Mouse (Mus musculus): ENCODE results near the gene Lmna. TPM values are rescaled to one million over a fixed set of nuclear protein-coding genes. Genes with fewer than 3 reads are reported as not detected.
A peak's percentile ranks its signal among the peaks of the same experiment; 100 is the strongest.

Gene Lmna
- polyA plus RNA-seq, 1 experiment from 2014 or later = 121 TPM

DNA sequence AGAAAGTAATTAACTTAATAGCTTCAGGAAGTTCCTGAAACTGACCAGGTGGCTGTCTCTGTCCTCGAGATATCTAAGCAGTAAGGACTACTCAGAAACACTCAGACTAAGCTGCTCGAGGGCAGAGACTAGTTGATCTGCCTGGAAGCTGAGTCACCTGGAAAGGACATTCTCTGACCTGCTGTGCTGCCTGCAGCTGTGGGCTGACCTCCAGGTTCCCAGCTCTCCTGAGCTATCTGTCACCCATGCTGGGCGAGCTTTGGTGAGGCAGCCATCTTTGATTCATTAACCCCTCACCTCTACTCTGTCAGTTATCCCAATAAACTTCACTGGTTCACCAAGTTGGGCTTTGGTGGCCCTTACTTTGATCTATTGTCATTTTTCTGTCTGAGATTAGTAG, 30.6 kb downstream of the Lmna start:
- no peak overlapping the region for H3K9ac ChIP-seq
- H3K27ac ChIP-seq = no peak overlapping the region
- no peak overlapping the region for H3K4me3 ChIP-seq
- H3K4me1 ChIP-seq = no peaks in the 10 kb centered on the region
- H3K36me3 ChIP-seq = peaks cover 9% of the 10 kb centered on the region
- no peak overlapping the region for H3K4me2 ChIP-seq
- 38% methylated on average over 3 of the region's 3 CpGs for WGBS
- H3K27me3 ChIP-seq = peaks cover 10% of the 10 kb centered on the region; the same call in 1 of the 2 replicates
- no peaks in the 10 kb centered on the region for H3K9me3 ChIP-seq
- no peak for ATAC-seq (ENCODE audit: borderline replicate concordance, extremely low read depth, low FRiP score, low TSS enrichment)

DNA sequence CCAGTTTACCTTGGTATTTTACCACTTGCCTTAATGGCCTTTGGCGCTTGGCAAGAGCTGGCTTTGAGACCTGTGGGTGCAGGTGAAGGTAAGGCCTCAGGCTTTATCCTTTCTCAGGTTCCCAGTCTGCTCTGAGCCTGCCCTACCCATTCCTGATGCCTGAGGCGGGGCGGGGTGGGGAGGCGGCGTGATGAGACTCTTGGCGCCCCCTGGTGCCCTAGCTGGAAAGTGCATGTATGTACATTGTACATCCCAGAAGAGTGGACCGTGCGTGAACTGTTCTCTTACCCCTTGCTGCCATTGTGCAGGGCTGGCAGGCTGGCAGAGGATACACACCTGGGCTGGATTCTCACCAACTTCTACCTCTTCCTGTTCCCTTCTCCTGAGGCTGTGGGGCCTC, 32.0 kb downstream of the Lmna start:
- peaks cover under 1% of the 10 kb centered on the region; the same call in 1 of the 2 replicates for H3K27me3 ChIP-seq
- H3K36me3 ChIP-seq = peaks cover 4% of the 10 kb centered on the region
- ATAC-seq (ENCODE audit: borderline replicate concordance, extremely low read depth, low FRiP score, low TSS enrichment) = peak; percentile 69
- H3K27ac ChIP-seq = no peak overlapping the region
- H3K9me3 ChIP-seq = no peaks in the 10 kb centered on the region
- WGBS = 1% methylated on average over 8 of the region's 8 CpGs
- no peaks in the 10 kb centered on the region for H3K4me1 ChIP-seq
- no peak overlapping the region for H3K9ac ChIP-seq
- no peak overlapping the region for H3K4me2 ChIP-seq
- no peak overlapping the region for H3K4me3 ChIP-seq

DNA sequence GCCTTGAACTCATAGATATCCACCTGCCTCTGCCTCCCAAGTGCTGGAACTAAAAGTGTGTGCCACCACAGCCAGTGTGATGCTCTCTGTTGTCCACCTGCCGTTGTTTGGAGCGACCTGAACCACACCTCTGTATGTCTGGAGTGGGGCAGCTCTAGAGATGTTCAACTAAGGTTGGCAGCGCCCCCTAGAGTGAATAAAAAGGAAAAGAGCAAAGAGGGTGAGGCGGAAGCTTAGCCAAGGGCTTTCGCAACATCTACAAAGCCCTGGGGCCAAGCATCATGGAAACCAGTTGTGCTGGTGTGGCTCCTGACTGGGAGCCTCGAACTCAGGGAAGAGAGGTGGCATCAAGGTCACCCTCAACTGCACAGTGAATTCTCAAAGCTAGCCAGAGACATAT, 33.4 kb downstream of the Lmna start:
- Histone ChIP-seq H3K4me2 (no peak overlapping the region), H3K4me3 (no peak overlapping the region), H3K27ac (no peak overlapping the region), H3K36me3 (no peaks in the 10 kb centered on the region), H3K9me3 (no peaks in the 10 kb centered on the region), H3K9ac (no peak overlapping the region), H3K4me1 (no peaks in the 10 kb centered on the region), H3K27me3 (no peaks in the 10 kb centered on the region)
- no peak for ATAC-seq (ENCODE audit: borderline replicate concordance, extremely low read depth, low FRiP score, low TSS enrichment)
- 65% methylated on average over 6 of the region's 6 CpGs for WGBS

- H3K9ac ChIP-seq = no peak overlapping the region
- H3K9me3 ChIP-seq = no peaks in the 10 kb centered on the region
- ATAC-seq (ENCODE audit: borderline replicate concordance, extremely low read depth, low FRiP score, low TSS enrichment) = no peak
- H3K27me3 ChIP-seq = no peaks in the 10 kb centered on the region
- no peak overlapping the region for H3K4me3 ChIP-seq
- 72% methylated on average over 1 of the region's 1 CpGs for WGBS
- no peak overlapping the region for H3K27ac ChIP-seq
- no peaks in the 10 kb centered on the region for H3K4me1 ChIP-seq
- no peaks in the 10 kb centered on the region for H3K36me3 ChIP-seq
- no peak overlapping the region for H3K4me2 ChIP-seq
These were observed 36.2 kb downstream of the Lmna start for GRCm38 (mm10) chr3:88473571-88473970.

DNA sequence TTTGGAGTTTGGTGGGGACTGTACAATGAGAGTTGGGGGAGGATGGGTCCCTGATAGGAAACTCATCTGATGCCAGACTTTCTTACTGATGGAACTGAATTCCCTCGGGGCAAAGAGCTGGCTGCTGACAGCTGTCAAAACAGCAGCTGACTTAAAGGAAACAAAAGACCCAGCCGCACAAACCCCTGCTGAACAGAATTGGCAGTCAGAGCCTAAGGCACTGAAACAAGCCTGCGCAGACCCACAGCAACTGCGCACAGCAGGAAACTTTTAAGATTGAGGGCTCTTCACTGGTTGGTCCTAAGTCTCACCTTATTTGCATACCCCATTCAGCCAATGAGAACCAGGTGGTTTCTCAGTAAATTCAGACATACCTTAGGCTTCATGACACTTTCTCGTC, 36.7 kb downstream of the Lmna start:
- Histone ChIP-seq H3K9ac (no peak overlapping the region), H3K36me3 (no peaks in the 10 kb centered on the region), H3K9me3 (no peaks in the 10 kb centered on the region), H3K4me2 (no peak overlapping the region), H3K4me1 (no peaks in the 10 kb centered on the region), H3K27ac (no peak overlapping the region), H3K4me3 (no peak overlapping the region), H3K27me3 (no peaks in the 10 kb centered on the region)
- ATAC-seq (ENCODE audit: borderline replicate concordance, extremely low read depth, low FRiP score, low TSS enrichment) = peak; percentile 44; the same call in 1 of the 2 replicates
- WGBS = 36% methylated on average over 5 of the region's 5 CpGs

GRCm38 (mm10) chr3:88470943-88471479, 38.7 kb downstream of the Lmna start:
- WGBS = 39% methylated on average over 10 of the region's 10 CpGs
- no peak; the same call in 1 of the 2 replicates for ATAC-seq (ENCODE audit: borderline replicate concordance, extremely low read depth, low FRiP score, low TSS enrichment)

DNA sequence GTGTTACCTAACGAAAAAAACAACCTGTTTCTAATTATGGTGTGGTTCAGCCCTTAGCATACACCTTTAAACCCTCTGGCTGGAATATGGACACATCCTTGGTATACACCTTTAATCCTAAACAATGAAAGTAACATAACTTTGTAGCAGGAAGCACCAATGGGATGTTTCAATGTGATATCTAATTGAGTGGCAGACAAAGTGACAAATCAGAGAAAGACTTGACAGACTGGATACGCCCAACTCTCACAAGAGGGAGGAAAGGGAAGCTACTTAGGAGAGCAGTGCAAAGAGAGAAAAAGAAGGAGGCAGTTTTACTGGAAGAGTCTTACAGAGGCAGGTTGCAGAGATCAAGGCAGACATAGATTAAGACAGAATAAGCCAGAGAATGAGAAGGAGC, 40.3 kb downstream of the Lmna start:
- Histone ChIP-seq H3K4me3 (no peak overlapping the region), H3K9ac (no peak overlapping the region), H3K4me2 (no peak overlapping the region), H3K27me3 (no peaks in the 10 kb centered on the region), H3K36me3 (no peaks in the 10 kb centered on the region), H3K27ac (no peak overlapping the region), H3K4me1 (no peaks in the 10 kb centered on the region), H3K9me3 (no peaks in the 10 kb centered on the region)
- 77% methylated on average over 2 of the region's 2 CpGs for WGBS
- no peak for ATAC-seq (ENCODE audit: borderline replicate concordance, extremely low read depth, low FRiP score, low TSS enrichment)

More at GRCm38 (mm10) chr3:88470943-88471479, 38.7 kb downstream of the Lmna start:
- no peaks in the 10 kb centered on the region for H3K27me3 ChIP-seq
- H3K36me3 ChIP-seq = no peaks in the 10 kb centered on the region
- H3K9me3 ChIP-seq = no peaks in the 10 kb centered on the region
- H3K27ac ChIP-seq = no peak overlapping the region
- H3K4me2 ChIP-seq = no peak overlapping the region
- H3K9ac ChIP-seq = no peak overlapping the region
- no peak overlapping the region for H3K4me3 ChIP-seq
- H3K4me1 ChIP-seq = no peaks in the 10 kb centered on the region

GRCm38 (mm10) chr3:88467116-88467824, 42.5 kb downstream of the Lmna start:
- Histone ChIP-seq H3K27me3 (no peaks in the 10 kb centered on the region), H3K9ac (no peak overlapping the region), H3K36me3 (no peaks in the 10 kb centered on the region), H3K4me1 (no peaks in the 10 kb centered on the region), H3K4me2 (no peak overlapping the region), H3K27ac (no peak overlapping the region), H3K4me3 (no peak overlapping the region), H3K9me3 (no peaks in the 10 kb centered on the region)
- ATAC-seq (ENCODE audit: borderline replicate concordance, extremely low read depth, low FRiP score, low TSS enrichment) = peak; percentile 79
- WGBS = 30% methylated on average over 16 of the region's 16 CpGs

DNA sequence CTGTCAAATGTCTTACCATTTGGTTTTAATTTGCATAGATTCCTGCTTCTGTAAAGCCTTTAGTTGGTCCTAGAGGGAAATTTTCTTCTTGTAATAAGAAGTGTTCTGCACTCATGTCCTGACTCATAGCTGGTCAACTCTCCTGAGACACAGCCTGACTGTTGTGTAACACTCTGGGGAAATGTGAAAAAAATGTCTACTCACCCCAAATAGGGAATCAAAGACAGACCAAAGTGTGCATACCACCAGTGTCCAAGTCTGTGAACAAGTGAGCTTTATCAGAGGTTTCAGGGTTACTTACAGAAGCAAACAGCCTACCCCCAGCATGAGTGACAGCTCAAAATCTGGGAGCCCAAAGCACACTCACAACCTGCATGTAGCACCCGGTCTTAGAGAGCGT, 44.6 kb downstream of the Lmna start:
- no peak overlapping the region for H3K4me2 ChIP-seq
- no peaks in the 10 kb centered on the region for H3K9me3 ChIP-seq
- 70% methylated on average over 2 of the region's 2 CpGs for WGBS
- no peak overlapping the region for H3K27ac ChIP-seq
- no peak overlapping the region for H3K4me3 ChIP-seq
- peaks cover 11% of the 10 kb centered on the region for H3K4me1 ChIP-seq
- ATAC-seq (ENCODE audit: borderline replicate concordance, extremely low read depth, low FRiP score, low TSS enrichment) = no peak
- H3K9ac ChIP-seq = no peak overlapping the region
- peaks cover 7% of the 10 kb centered on the region; the same call in 1 of the 2 replicates for H3K27me3 ChIP-seq
- H3K36me3 ChIP-seq = no peaks in the 10 kb centered on the region

- peaks cover 11% of the 10 kb centered on the region for H3K4me1 ChIP-seq
- no peak overlapping the region for H3K9ac ChIP-seq
- H3K4me2 ChIP-seq = no peak overlapping the region
- no peaks in the 10 kb centered on the region for H3K9me3 ChIP-seq
- 48% methylated on average over 3 of the region's 3 CpGs for WGBS
- peaks cover 9% of the 10 kb centered on the region; the same call in 1 of the 2 replicates for H3K27me3 ChIP-seq
- ATAC-seq (ENCODE audit: borderline replicate concordance, extremely low read depth, low FRiP score, low TSS enrichment) = no peak
- H3K36me3 ChIP-seq = no peaks in the 10 kb centered on the region
- H3K4me3 ChIP-seq = no peak overlapping the region
- no peak overlapping the region for H3K27ac ChIP-seq
These were observed 45.3 kb downstream of the Lmna start for GRCm38 (mm10) chr3:88464425-88464824.

DNA sequence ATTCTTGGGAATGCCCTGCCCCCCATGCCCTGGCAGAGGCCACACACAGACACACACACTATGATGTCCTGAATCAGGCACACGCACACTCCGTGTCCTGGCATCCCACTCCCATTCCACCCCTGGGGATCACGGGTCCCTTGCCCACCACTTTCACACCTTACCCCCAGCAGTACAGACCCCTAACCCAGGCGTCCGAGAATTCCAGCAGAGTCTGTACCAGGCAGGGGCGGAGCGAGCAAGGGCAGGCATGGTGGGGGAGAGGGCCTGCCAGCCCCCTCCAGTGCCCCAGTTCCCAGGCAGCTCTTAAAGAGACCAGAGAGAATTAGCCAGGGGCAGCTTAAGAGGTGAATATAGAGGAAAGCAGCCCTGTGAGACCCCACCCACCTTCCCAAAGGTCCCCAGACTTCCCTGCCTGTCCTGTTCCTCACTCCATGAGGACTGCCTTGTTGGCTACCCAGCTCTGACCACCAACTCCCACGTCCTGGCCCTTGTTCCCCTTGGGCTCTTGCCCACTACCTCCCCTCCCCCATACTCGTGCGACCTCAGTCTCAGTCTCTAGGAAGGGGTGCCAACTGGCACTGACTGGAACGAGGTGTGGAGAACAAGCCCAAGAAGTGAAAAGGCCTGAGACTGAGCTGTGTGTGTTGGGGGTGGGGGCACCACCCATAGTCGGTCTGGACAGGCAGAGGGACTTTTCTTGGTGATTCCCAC, 48.6 kb downstream of the Lmna start, which contains the start of gene Sema4a:
Gene Sema4a (minus strand): TSS at position 200 of the 714 bp plus-strand sequence.
- WGBS = 32% methylated on average over 12 of the region's 12 CpGs
- peak; percentile 46; the same call in 1 of the 2 replicates for ATAC-seq (ENCODE audit: borderline replicate concordance, extremely low read depth, low FRiP score, low TSS enrichment)

DNA sequence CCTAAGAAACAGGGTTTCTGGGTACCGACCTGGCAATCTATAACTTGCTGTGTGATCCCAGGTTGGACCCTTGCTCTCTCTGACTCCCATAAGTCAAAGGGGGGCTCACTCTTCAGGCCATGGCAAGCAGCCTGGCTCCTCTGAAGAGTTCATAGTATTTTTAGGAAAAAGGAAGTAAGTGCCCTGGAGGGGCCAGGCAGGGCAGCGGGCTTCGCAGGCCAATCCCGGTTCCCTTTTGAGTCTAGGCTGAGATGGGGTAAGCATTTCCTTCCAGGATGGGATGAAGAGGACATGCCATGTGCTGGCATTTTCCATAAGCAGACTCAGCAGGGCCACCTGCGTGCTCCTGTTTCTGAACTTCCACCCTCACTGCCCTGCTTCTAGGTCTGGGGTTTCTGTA, 49.7 kb downstream of the Lmna start:
- ATAC-seq (ENCODE audit: borderline replicate concordance, extremely low read depth, low FRiP score, low TSS enrichment) = no peak
- no peak overlapping the region for H3K4me3 ChIP-seq
- WGBS = 70% methylated on average over 5 of the region's 5 CpGs

More for the DNA sequence above, 48.6 kb downstream of the Lmna start, which contains the start of gene Sema4a:
- H3K9ac ChIP-seq = no peak within 1 kb of the TSS
- peaks cover 16% of the 10 kb centered on the region for H3K27me3 ChIP-seq
- peaks cover 14% of the 10 kb centered on the region for H3K4me1 ChIP-seq
- H3K36me3 ChIP-seq = no peaks in the 10 kb centered on the region
- no peak within 1 kb of the TSS for H3K4me2 ChIP-seq
- no peak within 1 kb of the TSS for H3K4me3 ChIP-seq
- no peak within 1 kb of the TSS; the same call in 1 of the 2 replicates for H3K27ac ChIP-seq
- no peaks in the 10 kb centered on the region for H3K9me3 ChIP-seq

More for the DNA sequence above, 49.7 kb downstream of the Lmna start:
- no peaks in the 10 kb centered on the region for H3K36me3 ChIP-seq
- H3K4me1 ChIP-seq = peaks cover 20% of the 10 kb centered on the region
- no peak overlapping the region for H3K27ac ChIP-seq
- H3K9ac ChIP-seq = no peak overlapping the region
- H3K4me2 ChIP-seq = no peak overlapping the region
- peaks cover 16% of the 10 kb centered on the region for H3K27me3 ChIP-seq
- H3K9me3 ChIP-seq = no peaks in the 10 kb centered on the region

Data from lung, embryonic 15.5 days (tissue).